Mouse (Mus musculus) CH12.LX (cell line): ENCODE data around the gene Gpr55.

Source experiments
- BHLHE40 ChIP-seq: IDR thresholded peaks from 2 replicates; pipeline ENCODE4 v1.6.1; 2011; ENCODE audit warnings: mild to moderate bottlenecking, low read depth, low read length, improper control_type of control experiment
- CHD2 ChIP-seq: IDR thresholded peaks from 2 replicates; pipeline ENCODE4 v1.6.1; 2011; ENCODE audit warnings: low read length, improper control_type of control experiment
- CTCF ChIP-seq, 2 experiments: IDR thresholded peaks in 1 of 2; conservative IDR thresholded peaks in 1 of 2; 2 replicates each; pipeline ENCODE4 v1.5.1; 2011 to 2012; ENCODE audit warnings: low read depth in 2 of 2, low read length in 2 of 2, improper control_type of control experiment in 1 of 2, inconsistent platforms in 1 of 2, mild to moderate bottlenecking in 1 of 2, moderate library complexity in 1 of 2
- EP300 ChIP-seq: IDR thresholded peaks from 2 replicates; pipeline ENCODE4 v1.6.1; 2011; ENCODE audit warnings: low read length, improper control_type of control experiment
- GABPA ChIP-seq: IDR thresholded peaks from 2 replicates; pipeline ENCODE4 v1.6.1; 2012; ENCODE audit warnings: low read depth, low read length, improper control_type of control experiment, inconsistent platforms; ENCODE audit not compliant: insufficient replicate concordance
- KAT2A ChIP-seq: IDR thresholded peaks from 2 replicates; pipeline ENCODE4 v1.6.1; 2012; ENCODE audit warnings: low read length, improper control_type of control experiment, inconsistent platforms; ENCODE audit not compliant: insufficient replicate concordance
- MAZ ChIP-seq: IDR thresholded peaks from 2 replicates; pipeline ENCODE4 v1.6.1; 2012; ENCODE audit warnings: low read depth, mild to moderate bottlenecking, inconsistent platforms, low read length, improper control_type of control experiment, moderate library complexity
- MXI1 ChIP-seq: IDR thresholded peaks from 2 replicates; pipeline ENCODE4 v1.6.1; 2011; ENCODE audit warnings: mild to moderate bottlenecking, low read depth, low read length, improper control_type of control experiment
- POLR2A ChIP-seq: IDR thresholded peaks from 2 replicates; pipeline ENCODE4 v1.6.1; 2011; ENCODE audit warnings: low read depth, mild to moderate bottlenecking, improper control_type of control experiment, low read length
- RAD21 ChIP-seq: IDR thresholded peaks from 2 replicates; pipeline ENCODE4 v1.6.1; 2011; ENCODE audit warnings: low read depth, mild to moderate bottlenecking, low read length, improper control_type of control experiment, moderate library complexity
- TBP ChIP-seq: conservative IDR thresholded peaks from 2 replicates; pipeline ENCODE4 v1.6.1; 2011; ENCODE audit warnings: low read depth, low read length, improper control_type of control experiment
- TCF12 ChIP-seq: IDR thresholded peaks from 2 replicates; pipeline ENCODE4 v1.6.1; 2014; ENCODE audit warnings: low read depth, mild to moderate bottlenecking, inconsistent platforms, low read length, improper control_type of control experiment
- USF1 ChIP-seq: IDR thresholded peaks from 2 replicates; pipeline ENCODE4 v1.6.1; 2014; ENCODE audit warnings: low read depth, mild to moderate bottlenecking, inconsistent platforms, low read length, improper control_type of control experiment

- TF ChIP-seq TCF12 (no peak), MAZ (no peak), RAD21 (no peak), POLR2A (no peak), KAT2A (no peak), USF1 (no peak), GABPA (no peak), BHLHE40 (no peak), CTCF (conservative IDR thresholded peaks at IDR 0.05 in 1 of 2, IDR thresholded peaks at IDR 0.05 in 1 of 2; ENCODE audit: low read depth in 2 of 2, low read length in 2 of 2) (no peak), CHD2 (no peak), TBP (no peak), MXI1 (no peak), EP300 (no peak)
These were observed 5.0 kb upstream of the Gpr55 start for GRCm38 (mm10) chr1:85965856-85966255.
